Mouse (Mus musculus): ENCODE results near the gene Mpp6. TPM values are rescaled to one million over a fixed set of nuclear protein-coding genes. Genes with fewer than 3 reads are reported as not detected.

The Mpp6 gene
- polyA plus RNA-seq, 1 experiment, result 77.8 TPM

DNA sequence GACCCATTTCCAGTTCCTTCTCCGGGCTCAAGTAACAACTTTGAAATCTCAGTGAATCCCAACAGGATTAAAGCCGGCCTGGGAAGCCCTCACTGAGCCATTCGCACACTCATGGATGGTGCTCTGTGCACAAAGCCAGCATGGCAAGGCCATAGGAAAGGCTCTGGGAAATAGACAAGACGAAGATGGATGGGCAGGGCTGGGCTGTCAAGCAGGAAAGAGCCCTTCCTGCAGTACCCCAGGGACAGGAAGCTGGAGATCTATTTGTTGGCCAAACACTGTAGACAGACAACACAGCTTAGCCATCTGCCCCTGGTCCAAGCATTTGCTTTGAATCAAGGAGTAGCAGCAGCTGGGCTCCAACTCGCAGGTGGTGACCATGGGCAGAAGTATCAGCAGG is 118.1 kb downstream of the Mpp6 start:
- TF ChIP-seq CTCF (IDR thresholded peaks at IDR 0.05; ENCODE audit: low read depth, low read length) (no peak), POLR2A (IDR thresholded peaks at IDR 0.05; ENCODE audit: insufficient read depth, low read length) (no peak), EP300 (IDR thresholded peaks at IDR 0.05; ENCODE audit: insufficient read depth, low read depth, low read length) (no peak)
- Histone ChIP-seq H3K4me3 (ENCODE audit: low read depth, low read length) (no peak overlapping the region), H3K9me3 (replicated peaks; ENCODE audit: control insufficient read depth, insufficient read depth, low read length, poor library complexity, severe bottlenecking) (no peaks in the 10 kb centered on the region; the same call in 1 of the 2 replicates), H3K4me1 (ENCODE audit: control insufficient read depth, insufficient read depth, low read length) (no peaks in the 10 kb centered on the region), H3K27me3 (ENCODE audit: control insufficient read depth, insufficient read depth, low read length, poor library complexity, severe bottlenecking) (no peaks in the 10 kb centered on the region), H3K27ac (ENCODE audit: insufficient read depth, low read length) (no peak overlapping the region), H3K36me3 (ENCODE audit: control insufficient read depth, insufficient read depth, low read length, poor library complexity, severe bottlenecking) (no peaks in the 10 kb centered on the region), H3K9ac (ENCODE audit: low read depth, poor library complexity, severe bottlenecking) (no peak overlapping the region)

- Histone ChIP-seq H3K9ac (ENCODE audit: low read depth, poor library complexity, severe bottlenecking) (no peak overlapping the region), H3K4me3 (ENCODE audit: low read depth, low read length) (no peak overlapping the region), H3K4me1 (ENCODE audit: control insufficient read depth, insufficient read depth, low read length) (no peaks in the 10 kb centered on the region), H3K27me3 (ENCODE audit: control insufficient read depth, insufficient read depth, low read length, poor library complexity, severe bottlenecking) (no peaks in the 10 kb centered on the region), H3K36me3 (ENCODE audit: control insufficient read depth, insufficient read depth, low read length, poor library complexity, severe bottlenecking) (no peaks in the 10 kb centered on the region), H3K27ac (ENCODE audit: insufficient read depth, low read length) (no peak overlapping the region), H3K9me3 (replicated peaks; ENCODE audit: control insufficient read depth, insufficient read depth, low read length, poor library complexity, severe bottlenecking) (no peaks in the 10 kb centered on the region)
- TF ChIP-seq EP300 (IDR thresholded peaks at IDR 0.05; ENCODE audit: insufficient read depth, low read depth, low read length) (no peak), POLR2A (IDR thresholded peaks at IDR 0.05; ENCODE audit: insufficient read depth, low read length) (no peak), CTCF (IDR thresholded peaks at IDR 0.05; ENCODE audit: low read depth, low read length) (no peak)
Measured at GRCm38 (mm10) chr6:50231288-50231687, 121.2 kb downstream of the Mpp6 start.

- H3K36me3 ChIP-seq (ENCODE audit: control insufficient read depth, insufficient read depth, low read length, poor library complexity, severe bottlenecking), result no peaks in the 10 kb centered on the region
- no peaks in the 10 kb centered on the region for H3K4me1 ChIP-seq (ENCODE audit: control insufficient read depth, insufficient read depth, low read length)
- TF ChIP-seq POLR2A (IDR thresholded peaks at IDR 0.05; ENCODE audit: insufficient read depth, low read length) (no peak), CTCF (IDR thresholded peaks at IDR 0.05; ENCODE audit: low read depth, low read length) (peak; percentile 16)
- no peak overlapping the region for H3K9ac ChIP-seq (ENCODE audit: low read depth, poor library complexity, severe bottlenecking)
- H3K4me3 ChIP-seq (ENCODE audit: low read depth, low read length), result no peak overlapping the region
- no peaks in the 10 kb centered on the region for H3K27me3 ChIP-seq (ENCODE audit: control insufficient read depth, insufficient read depth, low read length, poor library complexity, severe bottlenecking)
- H3K9me3 ChIP-seq (replicated peaks; ENCODE audit: control insufficient read depth, insufficient read depth, low read length, poor library complexity, severe bottlenecking), result no peaks in the 10 kb centered on the region
- no peak overlapping the region for H3K27ac ChIP-seq (ENCODE audit: insufficient read depth, low read length)
Measured at GRCm38 (mm10) chr6:50232984-50233383, 122.9 kb downstream of the Mpp6 start.

DNA sequence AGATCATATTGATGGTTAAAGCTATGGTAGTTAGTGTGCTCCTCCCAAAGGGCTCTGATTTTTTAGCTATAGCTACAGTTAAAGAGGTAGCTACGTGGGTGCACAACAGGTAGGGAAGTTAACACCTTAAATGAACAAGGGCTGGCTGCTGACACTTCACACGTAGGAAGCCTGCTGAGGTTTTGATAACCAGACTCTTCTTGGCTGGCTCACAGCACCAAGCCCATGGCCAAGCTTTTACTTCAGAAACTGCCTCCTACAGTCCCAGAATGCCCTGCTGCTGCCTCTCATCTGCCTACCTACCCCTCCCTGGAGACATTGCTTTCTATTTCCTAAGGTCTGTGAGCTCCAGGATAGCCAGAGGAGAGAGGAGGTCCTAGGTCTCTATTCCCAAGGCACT is 127.9 kb downstream of the Mpp6 start:
- H3K4me3 ChIP-seq (ENCODE audit: low read depth, low read length), result no peak overlapping the region
- no peaks in the 10 kb centered on the region for H3K27me3 ChIP-seq (ENCODE audit: control insufficient read depth, insufficient read depth, low read length, poor library complexity, severe bottlenecking)
- H3K36me3 ChIP-seq (ENCODE audit: control insufficient read depth, insufficient read depth, low read length, poor library complexity, severe bottlenecking), result no peaks in the 10 kb centered on the region
- no peak overlapping the region for H3K9ac ChIP-seq (ENCODE audit: low read depth, poor library complexity, severe bottlenecking)
- no peak for TF ChIP-seq EP300 (IDR thresholded peaks at IDR 0.05; ENCODE audit: insufficient read depth, low read depth, low read length)
- TF ChIP-seq POLR2A (IDR thresholded peaks at IDR 0.05; ENCODE audit: insufficient read depth, low read length), result no peak
- no peaks in the 10 kb centered on the region for H3K9me3 ChIP-seq (replicated peaks; ENCODE audit: control insufficient read depth, insufficient read depth, low read length, poor library complexity, severe bottlenecking)
- no peak overlapping the region for H3K27ac ChIP-seq (ENCODE audit: insufficient read depth, low read length)
- H3K4me1 ChIP-seq (ENCODE audit: control insufficient read depth, insufficient read depth, low read length), result peaks cover 2% of the 10 kb centered on the region

DNA sequence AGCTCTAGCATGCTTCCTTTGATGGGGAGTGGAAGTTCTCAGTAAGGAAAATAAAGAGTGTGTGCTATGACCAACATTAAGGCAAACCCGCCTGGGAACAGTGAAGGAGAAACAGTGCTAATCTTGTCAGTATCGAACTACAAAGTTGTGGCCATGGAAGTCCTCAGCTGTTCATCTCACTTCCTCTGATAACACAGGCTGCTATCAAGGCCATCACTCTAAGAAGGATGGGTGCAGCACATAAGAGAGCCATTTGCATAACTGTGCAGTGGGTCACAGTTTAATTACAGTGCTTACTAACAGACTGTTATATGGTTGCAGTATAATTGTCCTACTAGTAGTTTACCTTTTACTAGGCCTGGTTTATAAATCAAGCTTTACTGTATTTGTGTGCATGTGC is 129.9 kb downstream of the Mpp6 start:
- H3K9ac ChIP-seq (ENCODE audit: low read depth, poor library complexity, severe bottlenecking), result no peak overlapping the region
- H3K36me3 ChIP-seq (ENCODE audit: control insufficient read depth, insufficient read depth, low read length, poor library complexity, severe bottlenecking), result no peaks in the 10 kb centered on the region
- no peaks in the 10 kb centered on the region for H3K9me3 ChIP-seq (replicated peaks; ENCODE audit: control insufficient read depth, insufficient read depth, low read length, poor library complexity, severe bottlenecking)
- peaks cover 2% of the 10 kb centered on the region for H3K4me1 ChIP-seq (ENCODE audit: control insufficient read depth, insufficient read depth, low read length)
- TF ChIP-seq CTCF (IDR thresholded peaks at IDR 0.05; ENCODE audit: low read depth, low read length), result no peak
- no peak for TF ChIP-seq EP300 (IDR thresholded peaks at IDR 0.05; ENCODE audit: insufficient read depth, low read depth, low read length)
- no peak for TF ChIP-seq POLR2A (IDR thresholded peaks at IDR 0.05; ENCODE audit: insufficient read depth, low read length)
- no peak overlapping the region for H3K4me3 ChIP-seq (ENCODE audit: low read depth, low read length)
- H3K27ac ChIP-seq (ENCODE audit: insufficient read depth, low read length), result no peak overlapping the region
- no peaks in the 10 kb centered on the region for H3K27me3 ChIP-seq (ENCODE audit: control insufficient read depth, insufficient read depth, low read length, poor library complexity, severe bottlenecking)

DNA sequence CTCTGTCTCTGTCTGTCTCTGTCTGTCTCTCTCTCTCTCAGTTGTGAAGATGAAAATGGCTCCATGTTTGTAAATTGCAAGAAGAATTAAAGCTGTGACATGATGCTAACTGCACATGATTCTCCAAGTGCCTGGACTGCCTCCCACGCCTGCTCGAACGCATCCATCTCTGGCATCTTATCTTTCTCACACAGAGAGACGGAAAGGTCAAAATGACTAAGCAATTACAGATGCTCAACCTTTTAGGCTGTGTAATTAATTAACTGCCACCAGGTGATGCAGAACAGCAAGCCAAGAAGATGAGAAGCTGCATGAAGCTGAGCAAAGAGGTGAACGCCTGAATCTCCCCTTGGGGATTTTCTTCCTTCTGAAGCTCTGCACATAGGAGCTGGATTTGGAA is 130.4 kb downstream of the Mpp6 start:
- H3K4me3 ChIP-seq (ENCODE audit: low read depth, low read length), result no peak overlapping the region
- no peaks in the 10 kb centered on the region for H3K9me3 ChIP-seq (replicated peaks; ENCODE audit: control insufficient read depth, insufficient read depth, low read length, poor library complexity, severe bottlenecking)
- no peaks in the 10 kb centered on the region for H3K36me3 ChIP-seq (ENCODE audit: control insufficient read depth, insufficient read depth, low read length, poor library complexity, severe bottlenecking)
- peaks cover 2% of the 10 kb centered on the region for H3K4me1 ChIP-seq (ENCODE audit: control insufficient read depth, insufficient read depth, low read length)
- TF ChIP-seq CTCF (IDR thresholded peaks at IDR 0.05; ENCODE audit: low read depth, low read length) (no peak), EP300 (IDR thresholded peaks at IDR 0.05; ENCODE audit: insufficient read depth, low read depth, low read length) (no peak), POLR2A (IDR thresholded peaks at IDR 0.05; ENCODE audit: insufficient read depth, low read length) (no peak)
- no peak overlapping the region for H3K9ac ChIP-seq (ENCODE audit: low read depth, poor library complexity, severe bottlenecking)
- H3K27me3 ChIP-seq (ENCODE audit: control insufficient read depth, insufficient read depth, low read length, poor library complexity, severe bottlenecking), result no peaks in the 10 kb centered on the region
- no peak overlapping the region for H3K27ac ChIP-seq (ENCODE audit: insufficient read depth, low read length)
